In genomic region chr10:39432648-39433568, GRCm38 (mm10) we compare ENCODE assay signal across 15 mouse cellular contexts.
DNase-seq lines count a peak whose midpoint lies in the region; ATAC-seq and TF ChIP-seq lines count a peak whose summit lies in the region.
"Had no signal": no experiment of that assay in that cellular context is flagged by ENCODE, and none has a peak within 500 bp of the region (broad histone marks: within the 10 kb centered on the region; RNA-seq: fewer than 3 reads in every experiment).

No protein-coding gene starts in this region.

- H3K79me2 ChIP-seq in heart, adult 2 months (replicated peaks; ENCODE audit: control insufficient read depth, insufficient read depth, low read length) = peaks cover 2% of the 10 kb centered on the region

- 78% methylated on average over 14 of the region's 14 CpGs for WGBS in heart, adult 2 months
- 58% methylated on average over 14 of the region's 14 CpGs for whole genome bisulfite sequencing in stomach, embryonic 15.5 days
- WGBS in stomach, postnatal 0 days = 68% methylated on average over 14 of the region's 14 CpGs
- 66% methylated on average over 14 of the region's 14 CpGs for WGBS in liver, embryonic 13.5 days (ENCODE audit: insufficient replicate concordance)

- peak; percentile 60 for ATAC-seq in stomach, embryonic 15.5 days (ENCODE audit: insufficient read depth, low FRiP score, low read depth)
- no peak for ATAC-seq in stomach, postnatal 0 days (ENCODE audit: low FRiP score, low TSS enrichment)
- ATAC-seq in liver, embryonic 13.5 days (ENCODE audit: low read depth) = peak; percentile 78

- H3K9ac ChIP-seq in heart, adult 2 months (ENCODE audit: low read depth, low read length) = no peak overlapping the region
- H3K9ac ChIP-seq in stomach, embryonic 15.5 days = no peak overlapping the region
- H3K9ac ChIP-seq in stomach, postnatal 0 days (ENCODE audit: low read length) = no peak overlapping the region
- no peak overlapping the region for H3K9ac ChIP-seq in liver, embryonic 13.5 days
- H3K9ac ChIP-seq: hindbrain, embryonic 15.5 days; limb, embryonic 12.5 days had no signal

- DNase-seq in heart, adult 11 months = peak; percentile 70
- no peak for DNase-seq in heart, adult 2 months
- DNase-seq in stomach, postnatal 0 days (ENCODE audit: low spot score) = no peak
- no peak for DNase-seq in liver, embryonic 13.5 days
- DNase-seq in frontal cortex, adult 2 months (ENCODE audit: extremely low spot score in 1 of 2, low spot score in 1 of 2) = no peak
- DNase-seq in layer of hippocampus, adult 18-20 months (ENCODE audit: low spot score in 2 of 2) = no peak
- DNase-seq in cerebellum, adult 11-12 months = no peak
- DNase-seq: cerebellum, adult 8-10 months; embryo, embryonic 11 days; lung, postnatal 10 days; thymus, postnatal 36 days had no signal

- no peak for TF ChIP-seq CTCF in heart, adult 2 months (IDR thresholded peaks at IDR 0.05)
- no peak for TF ChIP-seq CTCF in stomach, postnatal 0 days (IDR thresholded peaks at IDR 0.05; ENCODE audit: low read depth)

- no peaks in the 10 kb centered on the region for H3K9me3 ChIP-seq in stomach, embryonic 15.5 days
- H3K9me3 ChIP-seq in stomach, postnatal 0 days (ENCODE audit: control insufficient read depth, low read length) = no peaks in the 10 kb centered on the region
- no peaks in the 10 kb centered on the region for H3K9me3 ChIP-seq in liver, embryonic 13.5 days (replicated peaks)
- H3K9me3 ChIP-seq: hindbrain, embryonic 15.5 days; limb, embryonic 12.5 days had no signal

- H3K27ac ChIP-seq in heart, adult 2 months = no peak overlapping the region
- H3K27ac ChIP-seq in stomach, embryonic 15.5 days = no peak overlapping the region
- H3K27ac ChIP-seq in stomach, postnatal 0 days (replicated peaks) = no peak overlapping the region
- H3K27ac ChIP-seq in liver, embryonic 13.5 days = no peak overlapping the region
- H3K27ac ChIP-seq: hindbrain, embryonic 15.5 days; limb, embryonic 12.5 days had no signal

- H3K4me2 ChIP-seq in stomach, embryonic 15.5 days = no peak overlapping the region
- H3K4me2 ChIP-seq in stomach, postnatal 0 days (replicated peaks; ENCODE audit: low read depth) = no peak overlapping the region
- no peak overlapping the region for H3K4me2 ChIP-seq in liver, embryonic 13.5 days
- H3K4me2 ChIP-seq: hindbrain, embryonic 15.5 days; limb, embryonic 12.5 days; midbrain, embryonic 11.5 days had no signal

- no peak for TF ChIP-seq POLR2A in heart, adult 2 months (IDR thresholded peaks at IDR 0.05; ENCODE audit: insufficient read depth, low read depth, low read length)

- TF ChIP-seq EP300 in heart, adult 2 months (IDR thresholded peaks at IDR 0.05; ENCODE audit: insufficient read depth, low read depth, low read length) = no peak
- no peak for TF ChIP-seq EP300 in stomach, postnatal 0 days (optimal IDR thresholded peaks at IDR 0.05)

- peaks cover 4% of the 10 kb centered on the region for H3K36me3 ChIP-seq in heart, adult 2 months (ENCODE audit: control insufficient read depth, insufficient read depth, low read length)
- H3K36me3 ChIP-seq in stomach, embryonic 15.5 days = no peaks in the 10 kb centered on the region
- H3K36me3 ChIP-seq in stomach, postnatal 0 days (ENCODE audit: control insufficient read depth, insufficient read depth, low read length) = no peaks in the 10 kb centered on the region
- no peaks in the 10 kb centered on the region for H3K36me3 ChIP-seq in liver, embryonic 13.5 days
- H3K36me3 ChIP-seq: hindbrain, embryonic 15.5 days; limb, embryonic 12.5 days had no signal

- peaks cover 15% of the 10 kb centered on the region for H3K4me1 ChIP-seq in heart, adult 2 months (ENCODE audit: control insufficient read depth, insufficient read depth, low read length)
- H3K4me1 ChIP-seq in stomach, embryonic 15.5 days = no peaks in the 10 kb centered on the region
- H3K4me1 ChIP-seq in stomach, postnatal 0 days (replicated peaks; ENCODE audit: control insufficient read depth, insufficient read depth) = no peaks in the 10 kb centered on the region
- H3K4me1 ChIP-seq in liver, embryonic 13.5 days (replicated peaks) = peaks cover 39% of the 10 kb centered on the region

- intact Hi-C loops in heart, adult 2 months (cut with DNase I) = no loop called here

- H3K4me3 ChIP-seq in heart, adult 2 months = no peak overlapping the region
- no peak overlapping the region for H3K4me3 ChIP-seq in stomach, embryonic 15.5 days (replicated peaks)
- H3K4me3 ChIP-seq in stomach, postnatal 0 days (ENCODE audit: low read depth, low read length) = no peak overlapping the region
- no peak overlapping the region for H3K4me3 ChIP-seq in liver, embryonic 13.5 days (replicated peaks)
- H3K4me3 ChIP-seq: hindbrain, embryonic 15.5 days; limb, embryonic 12.5 days had no signal

- no peaks in the 10 kb centered on the region for H3K27me3 ChIP-seq in heart, adult 2 months (ENCODE audit: control insufficient read depth, insufficient read depth, low read length)
- H3K27me3 ChIP-seq in stomach, embryonic 15.5 days (replicated peaks) = no peaks in the 10 kb centered on the region
- H3K27me3 ChIP-seq in stomach, postnatal 0 days (ENCODE audit: control insufficient read depth, insufficient read depth, low read length) = no peaks in the 10 kb centered on the region
- no peaks in the 10 kb centered on the region for H3K27me3 ChIP-seq in liver, embryonic 13.5 days
- H3K27me3 ChIP-seq: hindbrain, embryonic 15.5 days; limb, embryonic 12.5 days had no signal
